Mouse (Mus musculus): ENCODE results near the gene Ahsa2.
"Not testable (repeated sequence)": the region's sequence is repeated elsewhere in the genome, so short reads cannot be mapped to it uniquely, and the experiment has no call there.

The Ahsa2 gene

GRCm38 (mm10) chr11:23497718-23498509, at the start of gene Ahsa2:
Gene Ahsa2 (minus strand): TSS chr11:23498030.
- DNase-seq (ENCODE audit: low read depth, low spot score): peak; percentile 97

- DNase-seq (ENCODE audit: low read depth, low spot score): no peak
Measured at GRCm38 (mm10) chr11:23537446-23537845, 39.6 kb upstream of the Ahsa2 start.

GRCm38 (mm10) chr11:23520473-23521205, 22.8 kb upstream of the Ahsa2 start, which contains the start of gene 1700093K21Rik:
Gene 1700093K21Rik (minus strand): TSS chr11:23521155.
- no peak for DNase-seq (ENCODE audit: low read depth, low spot score)

GRCm38 (mm10) chr11:23518981-23519380, 21.2 kb upstream of the Ahsa2 start:
- no peak for DNase-seq (ENCODE audit: low read depth, low spot score)

- no peak for DNase-seq (ENCODE audit: low read depth, low spot score)
Measured at GRCm38 (mm10) chr11:23515315-23515714, 17.5 kb upstream of the Ahsa2 start.

- not testable (repeated sequence) for DNase-seq (ENCODE audit: low read depth, low spot score)
Measured at GRCm38 (mm10) chr11:23514785-23515184, 17.0 kb upstream of the Ahsa2 start.

- not testable (repeated sequence) for DNase-seq (ENCODE audit: low read depth, low spot score)
Measured at GRCm38 (mm10) chr11:23504801-23505200, 7.0 kb upstream of the Ahsa2 start.

GRCm38 (mm10) chr11:23498609-23499008, 779 bp upstream of the Ahsa2 start:
- no peak for DNase-seq (ENCODE audit: low read depth, low spot score)

GRCm38 (mm10) chr11:23497335-23497717, 504 bp downstream of the Ahsa2 start:
- DNase-seq (ENCODE audit: low read depth, low spot score): peak; percentile 83

- no peak for DNase-seq (ENCODE audit: low read depth, low spot score)
Measured at GRCm38 (mm10) chr11:23496661-23497060, 1.2 kb downstream of the Ahsa2 start.

- DNase-seq (ENCODE audit: low read depth, low spot score): no peak
Measured at GRCm38 (mm10) chr11:23495231-23495630, 2.6 kb downstream of the Ahsa2 start.

- DNase-seq (ENCODE audit: low read depth, low spot score): no peak
Measured at GRCm38 (mm10) chr11:23492048-23492790, 5.6 kb downstream of the Ahsa2 start.

GRCm38 (mm10) chr11:23489955-23490354, 7.9 kb downstream of the Ahsa2 start:
- no peak for DNase-seq (ENCODE audit: low read depth, low spot score)

- DNase-seq (ENCODE audit: low read depth, low spot score): not testable (repeated sequence)
Measured at GRCm38 (mm10) chr11:23465862-23466261, 32.0 kb downstream of the Ahsa2 start.

Measured in mesoderm, embryonic 11.5 days (tissue).